Mouse (Mus musculus): ENCODE measurements around the gene Gas6.

GRCm38 (mm10) chr8:13448145-13448544, 46.1 kb downstream of the Gas6 start:
- no peak for TF ChIP-seq CTCF (conservative IDR thresholded peaks at IDR 0.05; ENCODE audit: low read length)
- no peak for TF ChIP-seq NANOG (IDR thresholded peaks at IDR 0.05; ENCODE audit: borderline replicate concordance, low read length)
